Comparison of ENCODE assay signal across 28 mouse cellular contexts in genomic region chr19:28797611-28798010, GRCm38 (mm10). TPM values are rescaled to one million over a fixed set of nuclear protein-coding genes. Genes with fewer than 3 reads are reported as not detected.
"Had no signal": no experiment of that assay in that cellular context is flagged by ENCODE, and none has a peak within 500 bp of the region (broad histone marks: within the 10 kb centered on the region; RNA-seq: fewer than 3 reads in every experiment).

No protein-coding gene starts in this region.

- H3K36me3 ChIP-seq: heart, embryonic 10.5 days; heart, embryonic 12.5 days; hindbrain, embryonic 10.5 days; hindbrain, embryonic 12.5 days; intestine, embryonic 15.5 days; limb, embryonic 10.5 days; limb, embryonic 12.5 days; liver, embryonic 13.5 days; liver, embryonic 15.5 days had no signal

- ATAC-seq: hindbrain, embryonic 16.5 days; inflammation-experienced regulatory T-cells, adult 6 months; intestine, embryonic 15.5 days; intestine, postnatal 0 days had no signal

- H3K27me3 ChIP-seq: hindbrain, embryonic 12.5 days; intestine, embryonic 15.5 days; limb, embryonic 12.5 days; liver, embryonic 13.5 days; liver, embryonic 15.5 days had no signal

- H3K9me3 ChIP-seq: heart, embryonic 10.5 days; heart, embryonic 12.5 days; hindbrain, embryonic 10.5 days; hindbrain, embryonic 12.5 days; intestine, embryonic 15.5 days; limb, embryonic 10.5 days; limb, embryonic 12.5 days; liver, embryonic 13.5 days; liver, embryonic 15.5 days had no signal

- H3K4me3 ChIP-seq: gastrocnemius, adult 2 months; heart, embryonic 10.5 days; heart, embryonic 12.5 days; hindbrain, embryonic 10.5 days; hindbrain, embryonic 12.5 days; intestine, embryonic 15.5 days; left cerebral cortex, adult 2 months; limb, embryonic 10.5 days; limb, embryonic 12.5 days; liver, embryonic 13.5 days; liver, embryonic 15.5 days had no signal

- H3K27ac ChIP-seq: gastrocnemius, adult 2 months; heart, embryonic 10.5 days; hindbrain, embryonic 10.5 days; hindbrain, embryonic 12.5 days; hindbrain, embryonic 14.5 days; intestine, embryonic 15.5 days; left cerebral cortex, adult 2 months; limb, embryonic 10.5 days; limb, embryonic 12.5 days; liver, embryonic 13.5 days; liver, embryonic 15.5 days had no signal

- H3K4me1 ChIP-seq: hindbrain, embryonic 12.5 days; intestine, embryonic 15.5 days; limb, embryonic 10.5 days; limb, embryonic 12.5 days; liver, embryonic 13.5 days; liver, embryonic 15.5 days had no signal

- H3K9ac ChIP-seq: heart, embryonic 12.5 days; hindbrain, embryonic 12.5 days; hindbrain, embryonic 14.5 days; intestine, embryonic 15.5 days; limb, embryonic 12.5 days; liver, embryonic 13.5 days; liver, embryonic 15.5 days had no signal

- H3K4me2 ChIP-seq: heart, embryonic 12.5 days; hindbrain, embryonic 12.5 days; hindbrain, embryonic 14.5 days; intestine, embryonic 15.5 days; limb, embryonic 12.5 days; liver, embryonic 11.5 days; liver, embryonic 13.5 days; liver, embryonic 15.5 days had no signal

- DNase-seq: gastrocnemius, adult 2 months; gastrocnemius, postnatal 10 days; gastrocnemius, postnatal 25 days; heart, adult 18-20 months; heart, postnatal 10 days; heart, postnatal 4 days; kidney, adult 18-20 months; kidney, adult 8-10 months; kidney, postnatal 10 days; kidney, postnatal 25 days; kidney, postnatal 4 days; liver; liver, embryonic 13.5 days had no signal

RNA-seq across cellular contexts. Expression of gene Slc1a1, which starts 37.2 kb away (rescaled TPM):
- total RNA-seq: granulocyte monocyte progenitor cell, adult 5-6 weeks had no signal
- polyA plus RNA-seq: inflammation-experienced regulatory T-cells, adult 6 months had no signal
